Mouse (Mus musculus) urinary bladder, postnatal 10 days (tissue): ENCODE data around the gene Hsd17b1.

ENCODE experiments used
- DNase-seq: peaks from one replicate; pipeline ENCODE4 v3.0.0; 2022; ENCODE audit warnings: low spot score

Hsd17b1 gene

DNA sequence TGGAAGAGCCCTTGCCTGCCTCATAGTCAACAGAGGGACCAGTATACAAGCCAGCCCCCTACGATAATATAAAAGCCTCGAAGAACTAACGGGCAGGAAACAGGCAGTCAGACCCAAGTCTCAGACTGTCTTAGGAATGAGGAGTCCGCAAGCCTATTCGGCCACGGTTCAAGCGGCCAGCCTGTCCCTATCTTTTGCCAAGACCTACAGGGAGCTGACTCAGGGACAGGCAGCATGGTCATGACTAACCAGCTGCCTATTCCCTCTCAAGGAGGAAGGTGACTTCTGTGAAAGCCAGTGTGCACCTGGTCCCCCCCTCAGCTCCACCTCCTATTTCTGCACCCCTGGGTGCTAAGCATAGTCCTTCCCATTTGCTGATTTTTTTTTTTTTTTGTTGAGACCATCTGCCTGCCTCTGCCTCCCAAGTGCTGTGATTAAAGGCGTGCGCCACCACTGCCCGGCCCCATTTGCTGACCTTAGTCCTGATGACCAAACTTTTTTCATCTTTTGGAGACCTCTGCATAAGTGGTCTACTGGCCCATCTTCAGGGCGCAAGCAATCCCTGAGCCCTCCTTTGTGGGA is 50.9 kb downstream of the Hsd17b1 start:
- no peak for DNase-seq
